Mouse (Mus musculus): Measurements from ENCODE around the gene Kras. TPM values are rescaled to one million over a fixed set of nuclear protein-coding genes. Genes with fewer than 3 reads are reported as not detected.

Kras gene
- polyA plus RNA-seq, 1 experiment from 2014 or later, result 90.5 TPM

DNA sequence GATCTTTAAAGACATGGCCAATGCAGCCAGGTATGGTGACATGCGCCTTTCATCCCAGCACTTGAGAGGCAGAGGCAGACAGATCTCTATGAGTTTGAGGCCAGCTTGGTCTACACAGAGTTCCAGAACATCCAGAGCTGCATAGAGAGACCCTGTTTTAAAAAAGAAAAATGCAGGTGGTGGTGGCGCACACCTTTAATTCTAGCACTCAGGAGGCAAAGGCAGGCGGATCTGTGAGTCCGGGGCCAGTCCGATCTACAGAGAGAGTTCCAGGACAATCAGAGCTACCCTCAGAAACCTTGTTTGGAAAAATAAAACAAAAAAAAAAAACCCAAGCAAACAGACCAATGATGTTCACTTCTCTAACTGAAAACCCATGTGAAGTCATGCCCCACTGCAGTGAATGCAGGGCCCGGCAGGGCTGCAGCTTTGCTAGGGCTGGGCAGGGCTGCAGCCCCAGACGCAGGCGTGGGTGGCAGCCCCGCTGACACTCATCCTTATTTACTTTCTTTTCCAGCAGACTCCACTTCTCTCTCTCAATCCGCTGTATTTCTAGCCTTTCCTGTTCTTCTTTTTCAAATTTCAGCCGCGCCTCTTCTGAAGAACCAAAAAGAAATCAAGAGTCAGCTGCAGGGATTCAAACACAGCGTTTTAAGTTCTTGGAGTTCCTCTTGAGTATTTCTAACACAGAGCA, 47.5 kb downstream of the Kras start:
- Histone ChIP-seq H3K4me3 (ENCODE audit: low read depth, low read length) (no peak overlapping the region), H3K27me3 (replicated peaks; ENCODE audit: insufficient read depth, low read length) (no peaks in the 10 kb centered on the region), H3K4me1 (ENCODE audit: insufficient read depth, low read depth, low read length) (no peaks in the 10 kb centered on the region), H3K27ac (ENCODE audit: low read length) (no peak overlapping the region), H3K36me3 (ENCODE audit: insufficient read depth, low read length) (no peaks in the 10 kb centered on the region), H3K4me2 (replicated peaks; ENCODE audit: low read depth, low read length) (no peak overlapping the region), H3K9me3 (ENCODE audit: low read length) (no peaks in the 10 kb centered on the region), H3K9ac (replicated peaks; ENCODE audit: low read depth) (no peak overlapping the region)
- DNase-seq (ENCODE audit: low spot score) (no peak), ATAC-seq (no peak)
- no peak for TF ChIP-seq CTCF (IDR thresholded peaks at IDR 0.05)
- WGBS, result 66% methylated on average over 13 of the region's 13 CpGs

DNA sequence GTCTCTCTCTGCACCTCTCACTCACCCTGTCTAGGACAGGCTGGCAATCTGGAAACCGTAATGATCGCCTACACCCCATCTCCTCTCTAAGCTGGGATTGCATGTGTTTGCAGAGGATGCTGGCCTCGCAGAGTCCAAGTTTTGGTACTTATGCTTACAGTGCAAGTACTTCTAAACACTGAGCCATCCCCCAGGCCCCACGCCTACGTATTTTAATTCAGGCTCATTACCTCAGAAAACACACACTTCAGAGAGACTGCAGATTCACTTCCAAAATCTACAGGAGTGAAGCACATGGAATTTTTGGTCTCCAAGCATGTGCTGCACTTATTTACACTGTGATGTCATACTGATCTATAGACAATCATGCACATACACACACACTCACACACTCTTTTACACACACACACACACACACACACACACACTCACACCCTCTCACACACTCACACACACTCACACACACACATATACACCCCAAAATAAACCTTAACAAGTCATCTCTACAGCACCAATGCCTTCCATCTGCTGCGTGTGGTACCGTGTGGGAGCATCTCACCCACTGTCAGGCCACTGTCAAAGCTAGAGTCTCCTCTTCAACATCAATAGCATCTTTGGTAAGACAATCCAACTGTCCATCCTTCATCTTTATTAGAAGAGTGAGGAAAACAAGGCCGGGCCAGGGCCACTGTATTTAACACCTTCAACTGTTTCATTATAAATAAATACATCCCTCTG, 51.9 kb downstream of the Kras start:
- WGBS, result 91% methylated on average over 8 of the region's 8 CpGs
- no peak overlapping the region for H3K9ac ChIP-seq (replicated peaks; ENCODE audit: low read depth)
- no peaks in the 10 kb centered on the region for H3K9me3 ChIP-seq (ENCODE audit: low read length)
- no peaks in the 10 kb centered on the region for H3K27me3 ChIP-seq (replicated peaks; ENCODE audit: insufficient read depth, low read length)
- H3K4me3 ChIP-seq (ENCODE audit: low read depth, low read length), result no peak overlapping the region
- no peak overlapping the region for H3K4me2 ChIP-seq (replicated peaks; ENCODE audit: low read depth, low read length)
- H3K4me1 ChIP-seq (ENCODE audit: insufficient read depth, low read depth, low read length), result no peaks in the 10 kb centered on the region
- TF ChIP-seq CTCF (IDR thresholded peaks at IDR 0.05) (no peak), EP300 (IDR thresholded peaks at IDR 0.05) (no peak)
- DNase-seq (ENCODE audit: low spot score), result no peak
- H3K36me3 ChIP-seq (ENCODE audit: insufficient read depth, low read length), result no peaks in the 10 kb centered on the region
- H3K27ac ChIP-seq (ENCODE audit: low read length), result no peak overlapping the region
- ATAC-seq, result no peak

DNA sequence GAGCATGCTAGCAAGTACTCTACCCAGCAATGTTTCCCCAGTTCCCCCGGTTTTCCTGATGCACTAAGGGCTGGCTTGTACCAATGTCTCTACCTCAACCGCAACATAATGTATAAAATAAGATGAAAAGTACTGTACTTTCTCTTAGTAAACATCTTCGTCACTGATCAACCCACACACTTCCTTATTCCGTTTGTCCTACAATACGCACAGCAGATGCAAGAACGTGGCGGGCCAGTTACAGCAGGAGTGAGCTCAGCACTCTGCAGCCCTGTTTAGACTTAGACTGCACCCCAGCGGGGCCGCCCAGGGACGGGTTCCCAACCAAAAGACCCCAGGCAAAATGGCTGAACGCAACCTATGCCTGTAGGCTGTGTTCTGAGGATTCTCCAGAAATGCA, 56.6 kb downstream of the Kras start:
- 61% methylated on average over 11 of the region's 11 CpGs for WGBS
- no peak for ATAC-seq
- Histone ChIP-seq H3K9ac (replicated peaks; ENCODE audit: low read depth) (no peak overlapping the region), H3K36me3 (ENCODE audit: insufficient read depth, low read length) (no peaks in the 10 kb centered on the region), H3K9me3 (ENCODE audit: low read length) (no peaks in the 10 kb centered on the region), H3K4me2 (replicated peaks; ENCODE audit: low read depth, low read length) (no peak overlapping the region), H3K27me3 (replicated peaks; ENCODE audit: insufficient read depth, low read length) (no peaks in the 10 kb centered on the region), H3K4me3 (ENCODE audit: low read depth, low read length) (no peak overlapping the region), H3K4me1 (ENCODE audit: insufficient read depth, low read depth, low read length) (no peaks in the 10 kb centered on the region), H3K27ac (ENCODE audit: low read length) (no peak overlapping the region)
- TF ChIP-seq CTCF (IDR thresholded peaks at IDR 0.05), result no peak
- no peak for TF ChIP-seq EP300 (IDR thresholded peaks at IDR 0.05)
- no peak for DNase-seq (ENCODE audit: low spot score)

DNA sequence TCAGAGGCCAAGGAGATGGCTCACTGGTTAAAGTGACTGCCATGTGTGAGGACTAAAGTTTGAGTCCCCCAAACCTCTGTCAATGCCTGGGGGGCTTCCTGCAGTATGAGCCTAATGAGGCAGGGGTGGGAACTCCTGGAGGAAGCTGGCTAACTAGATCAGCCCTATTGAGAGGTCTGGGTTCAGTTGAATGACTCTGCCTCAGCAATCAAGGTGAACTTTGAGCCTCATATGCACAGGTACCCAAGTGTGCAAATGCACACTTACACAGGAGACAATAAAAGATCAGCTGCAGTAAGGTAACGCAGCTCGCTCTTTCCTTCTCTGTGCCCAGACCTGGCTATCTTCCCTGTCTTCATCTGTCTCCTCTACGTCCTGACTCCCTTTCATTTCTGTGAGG, 57.0 kb downstream of the Kras start:
- Histone ChIP-seq H3K4me3 (ENCODE audit: low read depth, low read length) (no peak overlapping the region), H3K27ac (ENCODE audit: low read length) (no peak overlapping the region), H3K9me3 (ENCODE audit: low read length) (no peaks in the 10 kb centered on the region), H3K9ac (replicated peaks; ENCODE audit: low read depth) (no peak overlapping the region), H3K4me1 (ENCODE audit: insufficient read depth, low read depth, low read length) (no peaks in the 10 kb centered on the region), H3K36me3 (ENCODE audit: insufficient read depth, low read length) (no peaks in the 10 kb centered on the region), H3K27me3 (replicated peaks; ENCODE audit: insufficient read depth, low read length) (no peaks in the 10 kb centered on the region), H3K4me2 (replicated peaks; ENCODE audit: low read depth, low read length) (no peak overlapping the region)
- 84% methylated on average over 3 of the region's 3 CpGs for WGBS
- no peak for TF ChIP-seq EP300 (IDR thresholded peaks at IDR 0.05)
- no peak for TF ChIP-seq CTCF (IDR thresholded peaks at IDR 0.05)
- ATAC-seq (no peak), DNase-seq (ENCODE audit: low spot score) (no peak)

DNA sequence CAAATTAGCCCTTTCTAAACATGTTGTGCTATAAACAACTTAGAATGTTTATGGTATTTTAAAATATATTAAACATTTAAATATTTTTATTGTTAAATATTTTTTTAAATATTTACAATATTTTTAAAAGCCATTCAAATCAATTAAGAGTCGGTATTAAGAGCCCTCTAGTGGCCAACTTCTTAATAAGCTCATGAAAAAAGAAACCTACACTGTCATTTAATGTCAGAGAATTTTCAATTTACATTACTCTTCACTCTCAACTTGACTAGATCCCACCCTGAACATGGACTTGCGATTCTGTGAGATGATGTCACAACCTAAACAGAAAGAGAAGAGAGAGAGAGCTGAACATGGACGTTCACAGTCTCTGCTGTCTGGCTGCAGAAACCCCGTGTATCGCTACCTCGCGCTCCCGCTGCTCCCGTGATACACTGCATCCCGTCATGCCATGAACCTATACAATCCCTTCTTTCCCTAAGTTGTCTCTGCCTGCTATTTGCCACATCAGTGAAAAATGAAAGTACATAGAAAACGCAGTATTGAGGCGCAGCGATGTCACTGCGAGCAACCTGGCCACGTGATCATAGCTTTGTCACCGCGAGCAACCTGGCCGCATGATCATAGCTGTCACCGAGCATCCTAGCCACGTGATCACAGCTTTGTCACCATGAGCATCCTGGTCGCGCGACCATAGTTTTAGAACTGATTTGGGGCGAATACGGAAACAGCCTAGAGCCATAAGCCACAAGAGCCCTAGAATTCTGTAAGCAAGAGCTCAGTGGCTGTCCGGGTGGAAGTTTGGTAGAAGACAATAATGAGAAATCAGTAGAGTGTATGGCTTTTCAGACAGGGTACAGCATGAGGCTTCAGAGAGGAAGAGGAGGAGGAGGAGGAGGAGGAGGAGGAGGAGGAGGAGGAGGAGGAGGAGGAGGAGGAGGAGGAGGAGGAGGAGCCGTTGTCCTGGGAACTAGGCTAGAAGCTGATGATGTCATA, 62.6 kb downstream of the Kras start:
- Histone ChIP-seq H3K36me3 (ENCODE audit: insufficient read depth, low read length) (no peaks in the 10 kb centered on the region), H3K4me1 (ENCODE audit: insufficient read depth, low read depth, low read length) (no peaks in the 10 kb centered on the region), H3K9me3 (ENCODE audit: low read length) (no peaks in the 10 kb centered on the region), H3K27me3 (replicated peaks; ENCODE audit: insufficient read depth, low read length) (no peaks in the 10 kb centered on the region), H3K9ac (replicated peaks; ENCODE audit: low read depth) (0 out of 2 replicates have a peak overlapping the region, but pooled peaks have one; percentile 12), H3K4me2 (replicated peaks; ENCODE audit: low read depth, low read length) (peak overlapping the region; percentile 48), H3K4me3 (ENCODE audit: low read depth, low read length) (peak overlapping the region; percentile 17; the same call in 1 of the 2 replicates), H3K27ac (ENCODE audit: low read length) (no peak overlapping the region)
- 46% methylated on average over 27 of the region's 27 CpGs for WGBS
- TF ChIP-seq EP300 (IDR thresholded peaks at IDR 0.05) (no peak), CTCF (IDR thresholded peaks at IDR 0.05) (peak; percentile 47)
- ATAC-seq (peak; percentile 5; the same call in 1 of the 2 replicates), DNase-seq (ENCODE audit: low spot score) (peak; percentile 60)

DNA sequence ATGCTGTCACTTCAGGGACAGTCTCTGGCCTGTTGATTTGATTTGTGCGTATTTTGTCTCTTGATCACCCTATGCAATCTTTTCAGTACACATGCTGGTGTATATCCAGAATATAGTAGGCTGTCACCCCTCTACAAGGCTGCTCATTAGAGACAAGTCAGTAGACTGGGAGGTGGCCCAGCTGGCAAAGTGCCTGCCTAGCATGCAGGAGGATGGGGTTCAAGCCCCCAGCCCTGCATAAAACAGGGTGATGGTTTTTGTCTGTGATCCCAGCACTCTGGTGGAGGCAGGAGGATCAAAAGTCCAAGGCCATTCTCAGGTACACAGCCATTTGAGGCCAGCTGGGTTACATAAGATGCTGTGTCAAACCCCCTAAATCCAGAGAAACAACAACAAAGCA, 63.9 kb downstream of the Kras start:
- DNase-seq (ENCODE audit: low spot score) (no peak), ATAC-seq (no peak)
- Histone ChIP-seq H3K4me1 (ENCODE audit: insufficient read depth, low read depth, low read length) (no peaks in the 10 kb centered on the region), H3K27me3 (replicated peaks; ENCODE audit: insufficient read depth, low read length) (no peaks in the 10 kb centered on the region), H3K4me2 (replicated peaks; ENCODE audit: low read depth, low read length) (no peak overlapping the region), H3K9me3 (ENCODE audit: low read length) (no peaks in the 10 kb centered on the region), H3K4me3 (ENCODE audit: low read depth, low read length) (no peak overlapping the region), H3K9ac (replicated peaks; ENCODE audit: low read depth) (no peak overlapping the region), H3K36me3 (ENCODE audit: insufficient read depth, low read length) (no peaks in the 10 kb centered on the region), H3K27ac (ENCODE audit: low read length) (no peak overlapping the region)
- WGBS, result 82% methylated on average over 1 of the region's 1 CpGs
- no peak for TF ChIP-seq CTCF (IDR thresholded peaks at IDR 0.05)
- no peak for TF ChIP-seq EP300 (IDR thresholded peaks at IDR 0.05)
